Mouse (Mus musculus) liver, postnatal 0 days (tissue): ENCODE measurements around the gene Ntrk2.

ENCODE experiments used
- CTCF ChIP-seq: sonication (generic); IDR thresholded peaks from 2 replicates; pipeline ENCODE4 v1.5.1; 2016; ENCODE audit warnings: antibody characterized with exemption, low read depth
- EP300 ChIP-seq: IDR thresholded peaks from 2 replicates; pipeline ENCODE4 v1.6.1; 2016; ENCODE audit warnings: antibody characterized with exemption, low read depth, mild to moderate bottlenecking

- TF ChIP-seq CTCF, result no peak
- no peak for TF ChIP-seq EP300
These were observed 210.8 kb downstream of the Ntrk2 start for GRCm38 (mm10) chr13:59017121-59017520.
